ENCODE assay signal across 8 mouse cellular contexts in the genomic region with DNA sequence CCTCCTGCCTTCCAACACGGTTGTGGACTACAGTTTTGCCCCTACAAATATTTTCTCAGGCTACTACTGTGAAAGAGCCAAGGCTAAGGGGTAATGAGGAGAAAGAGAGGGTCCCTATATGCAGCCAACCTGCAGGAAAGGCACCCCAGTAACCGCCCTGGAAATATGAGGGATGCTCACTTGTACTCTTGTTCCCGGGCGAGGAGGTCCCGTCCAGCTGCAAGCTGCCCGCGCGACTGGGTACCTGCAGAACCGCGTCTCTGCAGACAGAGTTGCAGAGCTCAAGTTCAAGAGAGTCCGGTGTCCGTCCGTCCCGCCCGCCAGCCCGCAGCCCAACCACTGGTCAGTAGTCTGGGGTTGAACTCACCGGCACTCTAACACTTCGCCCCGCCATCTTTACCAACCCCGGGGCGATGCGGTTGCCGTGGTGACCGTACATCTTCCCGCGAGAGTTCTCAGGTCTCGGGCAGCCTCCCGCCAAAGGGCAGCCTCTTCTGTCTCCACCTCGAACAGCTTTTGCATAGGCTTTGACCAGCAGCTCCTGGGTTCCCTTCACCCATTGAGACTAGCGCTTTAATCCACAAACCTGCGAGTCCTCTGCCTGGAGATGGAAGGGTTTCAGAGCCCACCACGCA. TPM values are rescaled to one million over a fixed set of nuclear protein-coding genes. Genes with fewer than 3 reads are reported as not detected.
DNase-seq lines count a peak whose midpoint lies in the region; ATAC-seq lines count a peak whose summit lies in the region.

No protein-coding gene starts in this region.

- H3K9ac ChIP-seq in hindbrain, embryonic 12.5 days: peak overlapping the region; percentile 75

- H3K9me3 ChIP-seq in hindbrain, embryonic 12.5 days (replicated peaks): no peaks in the 10 kb centered on the region

- H3K36me3 ChIP-seq in hindbrain, embryonic 12.5 days: peaks cover 8% of the 10 kb centered on the region

- H3K4me3 ChIP-seq in hindbrain, embryonic 12.5 days: peak overlapping the region; percentile 64

- peak; percentile 97 for ATAC-seq in hindbrain, embryonic 12.5 days (ENCODE audit: low FRiP score)

- H3K4me2 ChIP-seq in hindbrain, embryonic 12.5 days (replicated peaks): peak overlapping the region; percentile 69

- H3K4me1 ChIP-seq in hindbrain, embryonic 12.5 days: peaks cover 10% of the 10 kb centered on the region

- DNase-seq in MN1 (ENCODE audit: low spot score): peak; percentile 92
- DNase-seq in cerebellum, adult 9-10 months: peak; percentile 88
- peak; percentile 85 to 89 for DNase-seq in frontal cortex, adult 2 months (ENCODE audit: extremely low spot score in 1 of 2, low spot score in 1 of 2)
- peak; percentile 79 to 85 for DNase-seq in layer of hippocampus, postnatal 14 days (ENCODE audit: low spot score in 2 of 2)
- DNase-seq in lung, postnatal 14 days: peak; percentile 91
- peak; percentile 73 for DNase-seq in retina, adult 2 months (ENCODE audit: low read depth, low spot score)
- peak; percentile 88 to 91 for DNase-seq in thymus, postnatal 36 days

- 0% methylated on average over 32 of the region's 32 CpGs for WGBS in hindbrain, embryonic 12.5 days

- peak overlapping the region; percentile 88 for H3K27ac ChIP-seq in hindbrain, embryonic 12.5 days

- H3K27me3 ChIP-seq in hindbrain, embryonic 12.5 days: no peaks in the 10 kb centered on the region

RNA-seq across cellular contexts. Expression of gene Tex9, which starts 0.3 kb away (rescaled TPM):
- 20.3 and 24.5 TPM in 2 replicates for polyA plus RNA-seq in frontal cortex, adult 2 months (2012; rRNA removed)
- 55.1 and 57.8 TPM in 2 replicates for polyA plus RNA-seq in hindbrain, embryonic 12.5 days (2016; fragmentation: Nextera tagmentation; extraction: Ambion mirVana)
- 10 to 100 TPM in 1 of 2 experiments, 1 to 10 TPM in 1; 9.1 to 10.8 TPM for total RNA-seq in layer of hippocampus, postnatal 14 days (2021)

RNA-seq across cellular contexts. Expression of gene Rfx7, which starts 40.4 kb away (rescaled TPM):
- polyA plus RNA-seq in frontal cortex, adult 2 months (2012; rRNA removed): 19.9 and 21.2 TPM in 2 replicates
- polyA plus RNA-seq in hindbrain, embryonic 12.5 days (2016; fragmentation: Nextera tagmentation; extraction: Ambion mirVana): 21.3 and 21.7 TPM in 2 replicates
- 10 to 100 TPM; 25.3 to 26.1 TPM for total RNA-seq in layer of hippocampus, postnatal 14 days (2021)

RNA-seq across cellular contexts. Expression of gene Mns1, which starts 53.9 kb away (rescaled TPM):
- 2.3 and 2.5 TPM in 2 replicates for polyA plus RNA-seq in frontal cortex, adult 2 months (2012; rRNA removed)
- polyA plus RNA-seq in hindbrain, embryonic 12.5 days (2016; fragmentation: Nextera tagmentation; extraction: Ambion mirVana): 29.3 and 30.6 TPM in 2 replicates
- 1 to 10 TPM; 1.3 to 3.0 TPM for total RNA-seq in layer of hippocampus, postnatal 14 days (2021)

Comparison
In these comparisons a context has a peak if more than half of its experiments do, and no peak if none do; other contexts are left out.
1. Peak in every context shown above with its lines: DNase-seq, ATAC-seq, H3K4me3 ChIP-seq and H3K27ac ChIP-seq.